Mouse (Mus musculus) small intestine, adult 2 months (tissue): ENCODE results near the gene Iscu.

ENCODE experiments used
- CTCF ChIP-seq: fragments of 200-500 bp; IDR thresholded peaks from 2 replicates; pipeline ENCODE4 v1.5.1; 2012; ENCODE audit warnings: low read depth, mild to moderate bottlenecking, control low read depth, inconsistent platforms, low read length, moderate library complexity, mixed read lengths; ENCODE audit not compliant: insufficient replicate concordance, insufficient read length; ENCODE audit errors: extremely low read depth
- POLR2A ChIP-seq: fragments of 200-500 bp; IDR thresholded peaks from 2 replicates; pipeline ENCODE4 v1.6.1; 2012; ENCODE audit warnings: low read depth, mild to moderate bottlenecking, control low read depth, inconsistent platforms, low read length, moderate library complexity

DNA sequence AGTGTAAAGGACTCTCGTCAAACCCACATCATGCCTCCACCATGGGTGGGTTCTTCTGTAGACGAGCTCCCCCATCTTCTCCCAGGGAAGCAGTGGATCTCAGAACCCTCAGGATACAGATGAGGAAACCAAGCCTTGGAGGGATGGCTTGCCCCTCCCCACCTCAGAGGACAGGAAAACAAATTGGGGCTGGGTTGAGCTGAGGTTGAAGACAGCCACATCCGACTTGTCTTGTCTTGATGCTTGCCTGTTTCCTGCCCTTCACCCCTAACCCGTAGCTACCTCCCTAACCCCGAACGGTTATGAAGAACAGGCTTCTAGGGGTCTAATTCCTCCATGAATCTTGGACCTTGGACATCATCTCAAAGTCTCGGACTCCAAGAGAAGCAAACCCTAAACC lies 53.0 kb downstream of the Iscu start:
- TF ChIP-seq CTCF (no peak), POLR2A (no peak)
